Mouse (Mus musculus): ENCODE results near the gene Pkd2. TPM values are rescaled to one million over a fixed set of nuclear protein-coding genes. Genes with fewer than 3 reads are reported as not detected.

Gene Pkd2
- polyA plus RNA-seq, 1 experiment from 2014 or later: 21.8 TPM

Other genes with a start within 250 kb of the Pkd2 start
- 0.14 TPM in 1 of 2 replicates, not detected in the other for gene Ibsp, start 160.3 kb upstream of the Pkd2 start, polyA plus RNA-seq (2016; fragmentation: Nextera tagmentation; extraction: Ambion mirVana)
- gene Mepe, start 134.1 kb upstream of the Pkd2 start, polyA plus RNA-seq (2016; fragmentation: Nextera tagmentation; extraction: Ambion mirVana): not detected in 2 replicates
- gene Spp1, start 24.3 kb upstream of the Pkd2 start, polyA plus RNA-seq (2016; fragmentation: Nextera tagmentation; extraction: Ambion mirVana): 34.9 and 36.0 TPM in 2 replicates
- 18.1 and 19.5 TPM in 2 replicates for gene BC005561, start 48.9 kb downstream of the Pkd2 start, polyA plus RNA-seq (2016; fragmentation: Nextera tagmentation; extraction: Ambion mirVana)